In genomic region chr11:96991501-96991900, GRCm38 (mm10) we compare ENCODE assay signal across 15 mouse cellular contexts. TPM values are rescaled to one million over a fixed set of nuclear protein-coding genes. Genes with fewer than 3 reads are reported as not detected.
"Had no signal": no experiment of that assay in that cellular context is flagged by ENCODE, and none has a peak within 500 bp of the region (broad histone marks: within the 10 kb centered on the region; RNA-seq: fewer than 3 reads in every experiment).

No protein-coding gene starts in this region.

- H3K27me3 ChIP-seq: stomach, embryonic 15.5 days had no signal

- ATAC-seq: midbrain, embryonic 15.5 days had no signal

- DNase-seq: kidney, adult 18-20 months; kidney, postnatal 10 days; kidney, postnatal 4 days; left cerebral cortex, postnatal 4 days; lung, adult 2 months; right cerebral cortex, postnatal 14 days; thymus, adult 2 months; thymus, postnatal 25 days had no signal

- H3K9ac ChIP-seq: limb, embryonic 13.5 days; liver, embryonic 14.5 days; midbrain, embryonic 15.5 days; stomach, embryonic 15.5 days had no signal

- H3K36me3 ChIP-seq: limb, embryonic 13.5 days; midbrain, embryonic 15.5 days; stomach, embryonic 15.5 days had no signal

- H3K4me2 ChIP-seq: limb, embryonic 13.5 days; midbrain, embryonic 11.5 days; midbrain, embryonic 15.5 days; stomach, embryonic 15.5 days had no signal

- H3K4me3 ChIP-seq: layer of hippocampus, adult 2 months; limb, embryonic 13.5 days; midbrain, embryonic 15.5 days; stomach, embryonic 15.5 days had no signal

- H3K27ac ChIP-seq: layer of hippocampus, adult 2 months; limb, embryonic 13.5 days; liver, embryonic 14.5 days; midbrain, embryonic 15.5 days had no signal

- H3K9me3 ChIP-seq: limb, embryonic 13.5 days; midbrain, embryonic 15.5 days; stomach, embryonic 15.5 days had no signal

RNA-seq across cellular contexts. Expression of gene Sp6, which starts 21.7 kb away (rescaled TPM):
- polyA plus RNA-seq: midbrain, embryonic 11.5 days; midbrain, embryonic 15.5 days had no signal

RNA-seq across cellular contexts. Expression of gene Lrrc46, which starts 49.7 kb away (rescaled TPM):
- polyA plus RNA-seq: spleen, adult 2 months had no signal
